Mouse (Mus musculus): ENCODE data around the gene Gm43517. TPM values are rescaled to one million over a fixed set of nuclear protein-coding genes. Genes with fewer than 3 reads are reported as not detected.

Gene Gm43517
- polyA plus RNA-seq, 1 experiment from 2014 or later: not detected

DNA sequence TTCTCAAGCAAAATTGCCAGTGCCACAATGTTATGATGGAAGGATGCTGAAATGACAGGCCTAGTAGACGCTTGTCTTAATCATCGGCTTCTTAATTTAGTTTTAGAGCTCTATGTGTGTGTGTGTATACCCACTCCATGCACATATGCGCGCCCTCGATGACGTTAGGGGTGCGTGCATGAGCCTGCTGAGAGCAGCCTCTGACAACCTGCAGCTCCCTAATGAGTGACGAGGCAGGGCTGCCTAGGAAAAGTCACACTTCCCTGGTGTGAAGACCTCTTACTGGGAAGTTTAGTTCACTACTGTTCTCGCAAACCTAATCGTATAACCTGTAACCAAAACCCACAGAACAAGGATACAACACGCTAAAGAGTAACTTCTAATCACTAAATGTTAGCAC lies 5.5 kb upstream of the Gm43517 start:
- H3K27me3 ChIP-seq (ENCODE audit: insufficient read depth, poor library complexity, severe bottlenecking): peaks cover 100% of the 10 kb centered on the region

DNA sequence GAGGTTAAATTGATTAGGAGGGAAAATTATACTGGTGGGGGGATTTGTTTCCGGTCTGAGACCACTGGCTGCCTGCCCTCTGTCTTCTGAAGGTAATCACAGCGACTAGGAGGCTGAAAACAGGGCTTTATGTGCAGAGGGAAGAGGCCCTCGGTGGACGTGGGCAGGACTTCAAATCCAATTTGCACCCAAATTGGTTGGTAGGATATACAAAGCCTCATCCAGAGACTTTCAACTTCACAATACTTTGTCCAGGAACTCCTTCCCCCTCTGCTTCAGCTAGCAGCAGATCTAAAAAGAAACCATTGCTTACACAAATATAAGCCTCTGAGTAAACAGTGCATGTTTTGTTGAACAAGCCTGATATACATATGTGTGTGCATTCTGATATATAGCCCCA lies 4.5 kb upstream of the Gm43517 start:
- peaks cover 27% of the 10 kb centered on the region for H3K4me1 ChIP-seq (replicated peaks)

More for the DNA sequence above, 5.5 kb upstream of the Gm43517 start:
- DNase-seq (ENCODE audit: low spot score): no peak
- 4% methylated on average over 11 of the region's 11 CpGs for WGBS
- Histone ChIP-seq H3K9me3 (no peaks in the 10 kb centered on the region), H3K4me1 (replicated peaks) (peaks cover 21% of the 10 kb centered on the region), H3K4me3 (no peak overlapping the region), H3K36me3 (no peaks in the 10 kb centered on the region), H3K27ac (no peak overlapping the region)

DNA sequence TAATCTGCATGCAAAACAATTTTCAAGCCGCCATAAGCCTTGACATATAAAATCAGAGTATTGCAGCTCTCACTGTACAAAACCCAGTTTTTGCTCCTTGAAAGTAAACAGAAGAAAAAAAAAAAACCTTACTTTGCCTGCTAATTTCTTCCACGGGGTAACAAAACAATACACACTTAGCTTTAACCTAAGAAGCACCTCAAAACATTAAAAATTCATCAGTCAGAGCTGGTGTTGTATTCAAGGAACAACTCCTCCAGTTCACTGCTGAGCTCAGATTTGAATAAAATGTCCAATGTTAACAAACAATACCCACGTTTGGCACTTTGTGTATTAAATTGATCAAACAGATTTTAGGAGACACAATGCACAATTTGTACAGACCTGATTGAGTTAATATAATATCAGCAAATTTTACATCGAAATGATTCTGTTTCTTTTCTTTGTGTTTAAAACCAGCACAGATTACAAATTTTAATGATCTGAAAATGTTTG lies 3.9 kb upstream of the Gm43517 start:
- Histone ChIP-seq H3K36me3 (no peaks in the 10 kb centered on the region), H3K9me3 (no peaks in the 10 kb centered on the region), H3K4me1 (replicated peaks) (peaks cover 28% of the 10 kb centered on the region), H3K27ac (no peak overlapping the region), H3K4me3 (no peak overlapping the region), H3K27me3 (ENCODE audit: insufficient read depth, poor library complexity, severe bottlenecking) (peaks cover 100% of the 10 kb centered on the region)
- DNase-seq (ENCODE audit: low spot score): no peak
- 2% methylated on average over 4 of the region's 4 CpGs for WGBS

More for the DNA sequence above, 4.5 kb upstream of the Gm43517 start:
- peaks cover 100% of the 10 kb centered on the region for H3K27me3 ChIP-seq (ENCODE audit: insufficient read depth, poor library complexity, severe bottlenecking)
- H3K4me3 ChIP-seq: no peak overlapping the region
- no peak for DNase-seq (ENCODE audit: low spot score)
- no peak overlapping the region for H3K27ac ChIP-seq
- H3K36me3 ChIP-seq: no peaks in the 10 kb centered on the region
- 1% methylated on average over 4 of the region's 4 CpGs for WGBS
- H3K9me3 ChIP-seq: no peaks in the 10 kb centered on the region

DNA sequence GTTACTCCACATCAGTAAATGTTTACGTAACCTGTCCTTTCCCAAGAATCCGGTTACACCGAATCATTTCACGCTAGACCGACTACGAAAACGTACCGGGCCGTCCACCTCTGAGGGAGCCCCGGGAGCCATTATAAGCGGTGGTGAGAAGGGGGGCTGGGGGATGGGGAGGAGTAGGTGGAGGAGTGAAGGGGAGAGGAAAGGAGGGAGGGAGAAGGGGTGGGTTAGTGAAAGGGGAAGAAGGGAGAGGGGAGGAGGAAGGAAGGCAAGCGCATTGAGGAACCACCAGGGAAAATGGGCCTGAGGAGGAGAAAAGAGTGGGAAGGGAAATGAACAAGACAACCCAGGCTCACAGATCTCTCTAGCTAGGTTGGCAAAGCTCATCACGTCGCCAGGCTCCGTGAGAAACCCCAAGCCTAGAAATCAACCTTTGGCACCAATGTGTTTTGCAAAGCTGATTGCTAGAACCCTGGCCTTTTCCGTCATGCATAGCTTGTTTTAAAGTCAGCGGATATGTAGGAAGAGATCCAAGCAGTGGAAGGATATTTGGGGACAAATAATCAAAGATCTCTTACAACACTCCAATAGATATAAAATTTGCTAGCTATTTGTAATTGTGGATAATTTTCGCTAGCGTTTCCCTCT lies 3.1 kb upstream of the Gm43517 start:
- H3K36me3 ChIP-seq: no peaks in the 10 kb centered on the region
- 0 out of 2 replicates have a peak overlapping the region, but pooled peaks have one; percentile 18 for H3K4me3 ChIP-seq
- peaks cover 100% of the 10 kb centered on the region for H3K27me3 ChIP-seq (ENCODE audit: insufficient read depth, poor library complexity, severe bottlenecking)
- peak; percentile 47 for DNase-seq (ENCODE audit: low spot score)
- no peaks in the 10 kb centered on the region for H3K9me3 ChIP-seq
- H3K27ac ChIP-seq: no peak overlapping the region
- under 1% methylated on average over 19 of the region's 19 CpGs for WGBS
- H3K4me1 ChIP-seq (replicated peaks): peaks cover 28% of the 10 kb centered on the region

DNA sequence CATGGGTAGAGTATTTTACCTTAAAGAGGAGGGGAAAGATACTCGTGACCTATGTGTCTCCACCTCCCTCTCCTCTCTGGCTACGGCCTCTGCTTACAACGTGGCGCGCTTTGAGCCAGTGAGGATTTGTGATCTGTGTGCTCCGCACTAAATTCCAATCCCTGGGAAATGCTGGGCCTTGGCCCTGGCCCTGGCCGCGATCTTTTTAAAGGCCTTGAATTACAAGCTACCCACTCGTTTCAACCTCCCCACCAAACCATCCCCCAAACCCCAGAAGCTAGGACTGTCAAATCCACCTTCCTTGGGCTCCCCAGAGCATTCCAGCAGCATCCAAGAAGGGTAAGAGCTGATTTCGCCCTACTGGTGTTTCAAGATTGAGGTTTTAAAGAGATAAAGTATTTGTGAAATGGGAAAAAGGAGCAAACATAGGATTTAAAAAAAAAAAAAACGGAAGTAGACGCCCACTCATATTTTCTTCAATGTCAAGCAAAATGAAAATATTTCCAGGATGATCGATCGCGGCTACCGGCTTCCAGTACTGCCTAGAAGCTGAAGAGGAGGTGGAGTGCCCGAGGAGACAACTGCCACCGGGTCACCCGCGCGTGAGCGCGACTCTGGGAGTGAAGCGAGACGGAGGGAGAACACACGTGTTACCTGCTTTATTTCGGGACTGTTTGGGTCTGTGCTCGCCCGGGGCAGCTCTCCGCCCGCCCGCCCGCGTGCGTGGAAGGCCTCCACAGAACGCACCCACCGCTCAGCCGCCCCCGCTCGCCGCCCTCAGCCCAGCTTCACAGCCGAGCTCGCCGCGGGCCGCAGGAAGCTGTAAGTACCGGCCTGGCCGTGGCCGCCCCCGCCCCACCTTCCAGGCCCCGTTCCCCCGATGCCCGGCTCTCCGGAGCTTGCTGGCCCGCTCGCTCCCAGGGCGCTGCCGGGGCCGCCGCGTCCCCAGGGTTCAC lies 2.1 kb upstream of the Gm43517 start, which contains the start of gene Foxg1:
Foxg1 (plus strand) TSS at position 96 of the 956 bp plus-strand sequence.
- H3K27me3 ChIP-seq (ENCODE audit: insufficient read depth, poor library complexity, severe bottlenecking): peaks cover 99% of the 10 kb centered on the region
- WGBS: 1% methylated on average over 61 of the region's 61 CpGs
- no peaks in the 10 kb centered on the region for H3K36me3 ChIP-seq

DNA sequence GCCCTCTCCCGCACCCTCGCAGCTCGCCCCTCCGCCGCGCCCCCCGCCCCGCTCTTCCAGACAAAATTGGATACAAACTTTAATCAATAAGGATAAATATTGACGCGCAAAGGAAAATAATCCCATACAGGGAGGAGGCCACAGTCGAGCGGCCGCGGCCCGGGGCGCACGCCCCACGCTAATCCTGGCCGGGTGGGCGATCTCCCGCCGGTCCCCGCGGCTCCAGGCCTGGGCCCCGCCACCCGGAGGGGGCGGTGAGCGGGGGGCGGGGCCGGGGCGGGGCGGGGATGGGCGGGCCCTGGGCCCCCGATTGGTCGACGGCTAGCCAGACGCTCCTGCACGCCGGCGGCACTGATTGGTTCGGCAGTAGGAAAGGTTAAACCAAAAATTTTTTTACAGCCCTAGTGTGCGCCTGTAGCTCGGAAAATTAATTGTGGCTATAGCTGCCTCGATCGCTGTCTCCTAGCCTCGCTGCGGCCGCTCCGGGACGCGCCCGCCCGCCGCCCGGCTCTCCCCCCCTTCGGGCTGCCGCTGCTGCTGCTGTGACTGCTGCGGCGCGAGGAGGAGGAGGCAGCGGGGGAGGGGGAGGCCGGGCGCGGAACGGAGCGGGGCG lies 1.3 kb upstream of the Gm43517 start:
- no peaks in the 10 kb centered on the region for H3K9me3 ChIP-seq
- H3K4me1 ChIP-seq (replicated peaks): peaks cover 28% of the 10 kb centered on the region
- no peaks in the 10 kb centered on the region for H3K36me3 ChIP-seq
- peak overlapping the region; percentile 52 for H3K4me3 ChIP-seq
- under 1% methylated on average over 55 of the region's 67 CpGs for WGBS
- H3K27me3 ChIP-seq (ENCODE audit: insufficient read depth, poor library complexity, severe bottlenecking): peaks cover 99% of the 10 kb centered on the region
- DNase-seq (ENCODE audit: low spot score): peak; percentile 79
- peak overlapping the region; percentile 65; the same call in 1 of the 2 replicates for H3K27ac ChIP-seq

More for the DNA sequence above, 2.1 kb upstream of the Gm43517 start, which contains the start of gene Foxg1:
- DNase-seq (ENCODE audit: low spot score): peak; percentile 52
- Histone ChIP-seq H3K4me3 (peak within 1 kb of the TSS; percentile 52), H3K4me1 (replicated peaks) (peaks cover 28% of the 10 kb centered on the region), H3K27ac (peak within 1 kb of the TSS; percentile 64), H3K9me3 (no peaks in the 10 kb centered on the region)

DNA sequence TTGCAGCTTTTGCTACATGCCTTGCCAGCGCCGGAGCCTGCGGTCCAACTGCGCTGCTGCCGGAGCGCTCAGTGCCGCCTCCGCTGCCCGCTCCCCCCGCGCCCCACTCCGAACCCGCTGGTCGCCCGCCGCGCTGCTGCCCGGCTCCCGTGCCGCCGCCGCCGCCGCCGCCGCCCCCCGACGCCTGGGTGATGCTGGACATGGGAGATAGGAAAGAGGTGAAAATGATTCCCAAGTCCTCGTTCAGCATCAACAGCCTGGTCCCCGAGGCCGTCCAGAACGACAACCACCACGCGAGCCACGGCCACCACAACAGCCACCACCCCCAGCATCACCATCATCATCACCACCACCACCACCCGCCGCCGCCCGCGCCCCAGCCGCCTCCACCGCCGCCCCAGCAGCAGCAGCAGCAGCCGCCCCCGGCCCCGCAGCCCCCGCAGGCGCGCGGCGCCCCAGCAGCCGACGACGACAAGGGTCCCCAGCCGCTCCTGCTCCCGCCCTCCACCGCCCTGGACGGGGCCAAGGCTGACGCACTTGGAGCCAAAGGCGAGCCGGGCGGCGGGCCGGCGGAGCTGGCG lies 589 bp upstream of the Gm43517 start:
- under 1% methylated on average over 59 of the region's 66 CpGs for WGBS
- H3K4me1 ChIP-seq (replicated peaks): peaks cover 28% of the 10 kb centered on the region
- no peaks in the 10 kb centered on the region for H3K9me3 ChIP-seq
- peak overlapping the region; percentile 65 for H3K27ac ChIP-seq
- H3K36me3 ChIP-seq: no peaks in the 10 kb centered on the region
- H3K27me3 ChIP-seq (ENCODE audit: insufficient read depth, poor library complexity, severe bottlenecking): peaks cover 99% of the 10 kb centered on the region
- H3K4me3 ChIP-seq: peak overlapping the region; percentile 52
- DNase-seq (ENCODE audit: low spot score): peak; percentile 49

DNA sequence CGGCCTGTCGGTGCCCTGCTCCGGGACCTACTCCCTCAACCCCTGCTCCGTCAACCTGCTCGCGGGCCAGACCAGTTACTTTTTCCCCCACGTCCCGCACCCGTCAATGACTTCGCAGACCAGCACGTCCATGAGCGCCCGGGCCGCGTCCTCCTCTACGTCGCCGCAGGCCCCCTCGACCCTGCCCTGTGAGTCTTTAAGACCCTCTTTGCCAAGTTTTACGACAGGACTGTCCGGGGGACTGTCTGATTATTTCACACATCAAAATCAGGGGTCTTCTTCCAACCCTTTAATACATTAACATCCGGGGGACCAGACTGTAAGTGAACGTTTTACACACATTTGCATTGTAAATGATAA lies 637 bp downstream of the Gm43517 start:
- H3K4me3 ChIP-seq: peak overlapping the region; percentile 52
- DNase-seq (ENCODE audit: low spot score): no peak
- H3K36me3 ChIP-seq: no peaks in the 10 kb centered on the region
- no peaks in the 10 kb centered on the region for H3K9me3 ChIP-seq
- peak overlapping the region; percentile 65 for H3K27ac ChIP-seq
- H3K4me1 ChIP-seq (replicated peaks): peaks cover 28% of the 10 kb centered on the region
- H3K27me3 ChIP-seq (ENCODE audit: insufficient read depth, poor library complexity, severe bottlenecking): peaks cover 99% of the 10 kb centered on the region
- 2% methylated on average over 23 of the region's 23 CpGs for WGBS

DNA sequence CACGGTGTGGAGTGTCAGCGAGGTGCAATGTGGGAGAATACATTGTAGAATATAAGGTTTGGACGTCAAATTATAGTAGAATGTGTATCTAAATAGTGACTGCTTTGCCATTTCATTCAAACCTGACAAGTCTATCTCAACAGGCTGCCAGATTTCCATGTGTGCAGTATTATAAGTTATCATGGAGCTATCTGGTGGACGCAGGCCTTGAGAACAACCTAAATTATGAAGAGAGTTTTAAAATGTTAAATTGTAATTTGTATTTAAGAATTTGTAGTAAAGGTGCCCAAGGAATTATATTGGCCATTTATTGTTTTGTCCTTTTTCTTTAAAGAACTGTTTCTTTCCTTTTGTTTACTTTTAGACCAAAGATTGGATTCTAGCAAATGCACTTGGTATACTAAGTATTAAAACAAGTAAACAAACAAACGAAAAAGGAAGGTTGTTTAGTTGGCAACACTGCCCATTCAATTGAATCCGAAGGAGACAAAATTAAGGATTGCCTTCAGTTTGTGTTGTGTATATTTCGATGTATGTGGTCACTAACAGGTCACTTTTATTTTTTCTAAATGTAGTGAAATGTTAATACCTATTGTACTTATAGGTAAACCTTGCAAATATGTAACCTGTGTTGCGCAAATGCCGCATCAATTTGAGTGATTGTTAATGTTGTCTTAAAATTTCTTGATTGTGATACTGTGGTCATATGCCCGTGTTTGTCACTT lies 1.3 kb downstream of the Gm43517 start:
- no peak for DNase-seq (ENCODE audit: low spot score)
- no peaks in the 10 kb centered on the region for H3K36me3 ChIP-seq
- H3K27ac ChIP-seq: no peak overlapping the region
- peak overlapping the region; percentile 52 for H3K4me3 ChIP-seq
- peaks cover 99% of the 10 kb centered on the region for H3K27me3 ChIP-seq (ENCODE audit: insufficient read depth, poor library complexity, severe bottlenecking)
- WGBS: 11% methylated on average over 10 of the region's 10 CpGs
- no peaks in the 10 kb centered on the region for H3K9me3 ChIP-seq
- peaks cover 32% of the 10 kb centered on the region for H3K4me1 ChIP-seq (replicated peaks)

DNA sequence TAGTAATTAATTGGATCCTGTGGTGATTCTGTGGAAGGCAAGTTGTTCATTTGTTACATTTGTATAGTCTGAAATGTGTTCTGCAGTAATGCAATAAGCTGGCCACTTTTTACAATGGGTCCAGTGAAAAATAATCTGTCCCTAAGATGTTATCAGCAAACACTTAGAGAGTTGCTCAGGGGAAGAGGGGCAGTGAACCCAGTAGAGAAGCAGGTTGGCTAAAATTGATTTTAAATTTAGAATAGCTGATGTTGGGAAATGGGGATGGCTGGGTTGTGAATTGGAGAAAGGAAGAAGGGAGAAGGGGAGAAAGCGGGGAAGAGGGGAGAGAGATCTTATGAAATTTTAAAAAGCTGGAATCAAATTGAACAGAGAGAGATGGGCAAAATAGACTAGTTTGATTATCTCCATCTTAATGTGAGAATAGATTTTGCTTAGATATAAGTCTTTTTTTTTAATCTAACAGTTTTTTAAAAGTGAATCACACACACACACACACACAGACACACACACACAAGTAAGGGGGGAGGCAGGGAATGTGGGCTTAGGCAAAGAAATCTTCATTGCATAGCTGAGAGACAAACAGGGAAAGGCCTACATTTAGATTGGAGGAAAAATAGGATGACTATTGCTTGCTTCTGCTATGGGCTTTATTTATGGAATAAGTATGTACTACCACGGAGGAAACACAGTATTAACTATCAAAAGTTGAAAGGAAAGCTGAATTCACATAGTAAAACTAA lies 3.1 kb downstream of the Gm43517 start:
- no peak for DNase-seq (ENCODE audit: low spot score)
- peaks cover 99% of the 10 kb centered on the region for H3K27me3 ChIP-seq (ENCODE audit: insufficient read depth, poor library complexity, severe bottlenecking)
- no peaks in the 10 kb centered on the region for H3K36me3 ChIP-seq
- H3K9me3 ChIP-seq: no peaks in the 10 kb centered on the region
- H3K27ac ChIP-seq: no peak overlapping the region
- 10% methylated on average over 2 of the region's 2 CpGs for WGBS
- H3K4me1 ChIP-seq (replicated peaks): peaks cover 29% of the 10 kb centered on the region
- H3K4me3 ChIP-seq: no peak overlapping the region

DNA sequence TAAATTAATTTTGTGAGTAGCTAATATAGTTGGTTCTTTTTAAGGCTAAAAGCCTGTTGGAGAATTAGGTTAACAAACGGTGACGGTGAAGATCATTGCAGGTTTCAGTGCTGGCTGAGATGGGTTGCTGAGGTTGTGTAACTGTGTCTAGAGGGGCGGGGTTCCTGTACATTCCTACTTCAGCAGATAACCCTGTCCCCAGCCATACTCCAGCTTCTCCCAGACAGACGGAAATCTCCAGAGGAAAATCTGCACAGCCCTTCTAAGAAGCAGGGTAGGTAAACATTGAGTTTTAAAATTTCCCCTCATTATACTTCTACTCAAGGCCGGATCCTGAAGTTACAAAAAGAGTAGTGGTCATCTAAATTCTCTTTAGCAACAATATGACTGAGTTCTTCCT lies 4.7 kb downstream of the Gm43517 start:
- DNase-seq (ENCODE audit: low spot score): no peak
- Histone ChIP-seq H3K27me3 (ENCODE audit: insufficient read depth, poor library complexity, severe bottlenecking) (peaks cover 99% of the 10 kb centered on the region), H3K36me3 (no peaks in the 10 kb centered on the region), H3K27ac (no peak overlapping the region), H3K4me1 (replicated peaks) (peaks cover 12% of the 10 kb centered on the region; the same call in 1 of the 2 replicates), H3K9me3 (no peaks in the 10 kb centered on the region), H3K4me3 (no peak overlapping the region)
- WGBS: 2% methylated on average over 5 of the region's 5 CpGs
